Mouse (Mus musculus) midbrain, embryonic 12.5 days (tissue): ENCODE measurements around the gene Tmem164. TPM values are rescaled to one million over a fixed set of nuclear protein-coding genes. Genes with fewer than 3 reads are reported as not detected.
A peak's percentile ranks its signal among the peaks of the same experiment; 100 is the strongest.

Experiments
- ATAC-seq: fragments of 200-750 bp; cut with Nextera tagmentation; 2 replicates; pipeline ENCODE4 v1.8.0; 2017; ENCODE audit warnings: low read depth, moderate TSS enrichment, moderate library complexity; ENCODE audit not compliant: low FRiP score
- H3K27ac ChIP-seq: fragments of 300-500 bp; sonication (generic); replicated peaks from 2 replicates; pipeline ENCODE4 v1.5.1; 2016; ENCODE audit warnings: mild to moderate bottlenecking
- H3K27me3 ChIP-seq: fragments of 300-500 bp; sonication (generic); 2 replicates; pipeline ENCODE4 v1.6.1; 2016; ENCODE audit warnings: mild to moderate bottlenecking
- H3K36me3 ChIP-seq: fragments of 300-500 bp; sonication (generic); 2 replicates; pipeline ENCODE4 v1.6.1; 2016
- H3K4me1 ChIP-seq: fragments of 300-500 bp; sonication (generic); 2 replicates; pipeline ENCODE4 v1.6.1; 2016
- H3K4me2 ChIP-seq: fragments of 300-500 bp; sonication (generic); replicated peaks from 2 replicates; pipeline ENCODE4 v1.6.1; 2016; ENCODE audit warnings: mild to moderate bottlenecking, moderate library complexity
- H3K4me3 ChIP-seq: fragments of 300-500 bp; sonication (generic); 2 replicates; pipeline ENCODE4 v1.5.1; 2016; ENCODE audit warnings: mild to moderate bottlenecking
- H3K9ac ChIP-seq: fragments of 300-500 bp; sonication (generic); replicated peaks from 2 replicates; pipeline ENCODE4 v1.6.1; 2016; ENCODE audit warnings: mild to moderate bottlenecking, moderate library complexity
- H3K9me3 ChIP-seq: fragments of 300-500 bp; sonication (generic); 2 replicates; pipeline ENCODE4 v1.6.1; 2016; ENCODE audit warnings: mild to moderate bottlenecking
- WGBS: fragments of 180-500 bp; shearing (Covaris S2); methylation state at CpG from one replicate; pipeline ENCODE4 v1.1.7; 2016; 5-methylcytosine and 5-hydroxymethylcytosine counted together
- polyA plus RNA-seq: library from polyadenylated mRNA; unstranded; fragments of >200 nt; fragmentation: Nextera tagmentation; extraction: Ambion mirVana; gene quantifications from 2 replicates; pipeline ENCODE4 v1.2.1, GENCODE M21; 2016

Tmem164 gene
- polyA plus RNA-seq, 1 experiment from 2014 or later = 47.3 TPM

GRCm38 (mm10) chrX:142813146-142813545 is 131.9 kb downstream of the Tmem164 start:
- no peaks in the 10 kb centered on the region for H3K4me1 ChIP-seq
- H3K4me2 ChIP-seq = no peak overlapping the region
- H3K9ac ChIP-seq = no peak overlapping the region
- no peak overlapping the region for H3K4me3 ChIP-seq
- WGBS = 21% methylated on average over 6 of the region's 6 CpGs
- H3K27ac ChIP-seq = no peak overlapping the region
- peak; percentile 17; the same call in 1 of the 2 replicates for ATAC-seq
- H3K9me3 ChIP-seq = no peaks in the 10 kb centered on the region
- no peaks in the 10 kb centered on the region for H3K36me3 ChIP-seq
- no peaks in the 10 kb centered on the region; the same call in 1 of the 2 replicates for H3K27me3 ChIP-seq

DNA sequence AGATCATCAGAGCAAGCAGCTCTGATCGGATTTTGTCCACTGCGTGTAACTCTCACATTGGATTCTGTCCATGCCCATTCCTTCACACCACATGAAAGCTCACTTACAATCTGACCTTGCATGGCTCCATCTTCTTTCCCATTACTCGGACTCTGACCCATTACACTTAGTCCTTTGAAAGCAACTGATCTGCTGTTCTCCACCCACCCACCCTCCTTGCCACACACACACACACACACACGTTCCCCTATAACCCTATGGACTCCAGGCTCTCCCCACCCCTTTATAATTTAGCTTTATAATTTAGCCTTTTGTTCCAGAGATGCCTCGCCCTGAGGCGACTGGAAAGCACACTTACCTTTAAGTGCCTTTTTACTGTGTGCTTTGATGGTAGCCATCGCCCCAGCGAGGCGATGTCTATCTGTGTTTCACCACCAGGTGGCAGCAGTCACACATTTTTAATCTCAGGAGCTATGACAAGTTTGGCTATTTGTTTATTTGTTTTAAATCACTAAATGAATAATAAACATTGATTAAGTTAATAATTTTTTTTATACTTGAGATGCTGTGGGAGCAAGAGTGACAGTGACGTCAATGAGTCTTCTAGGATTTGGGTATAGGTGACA is 137.0 kb downstream of the Tmem164 start:
- no peaks in the 10 kb centered on the region for H3K36me3 ChIP-seq
- no peaks in the 10 kb centered on the region for H3K4me1 ChIP-seq
- no peak overlapping the region for H3K4me2 ChIP-seq
- no peak overlapping the region for H3K27ac ChIP-seq
- no peak; the same call in 1 of the 2 replicates for ATAC-seq
- H3K9me3 ChIP-seq = no peaks in the 10 kb centered on the region
- no peaks in the 10 kb centered on the region; the same call in 1 of the 2 replicates for H3K27me3 ChIP-seq
- H3K4me3 ChIP-seq = no peak overlapping the region
- H3K9ac ChIP-seq = no peak overlapping the region
- 40% methylated on average over 10 of the region's 10 CpGs for WGBS

GRCm38 (mm10) chrX:142821239-142821638 is 140.0 kb downstream of the Tmem164 start:
- Histone ChIP-seq H3K9me3 (no peaks in the 10 kb centered on the region), H3K27me3 (no peaks in the 10 kb centered on the region; the same call in 1 of the 2 replicates), H3K36me3 (no peaks in the 10 kb centered on the region), H3K27ac (no peak overlapping the region), H3K4me2 (no peak overlapping the region), H3K9ac (no peak overlapping the region), H3K4me3 (no peak overlapping the region), H3K4me1 (no peaks in the 10 kb centered on the region)
- no peak for ATAC-seq
- 79% methylated on average over 6 of the region's 6 CpGs for WGBS

- Histone ChIP-seq H3K9me3 (no peaks in the 10 kb centered on the region), H3K4me1 (no peaks in the 10 kb centered on the region), H3K36me3 (no peaks in the 10 kb centered on the region), H3K4me2 (no peak overlapping the region), H3K27me3 (peaks cover 3% of the 10 kb centered on the region; the same call in 1 of the 2 replicates), H3K9ac (no peak overlapping the region), H3K4me3 (no peak overlapping the region), H3K27ac (no peak overlapping the region)
- 0 out of 2 replicates have a peak, but pooled peaks have one; percentile 35 for ATAC-seq
- WGBS = 38% methylated on average over 3 of the region's 3 CpGs
Measured at GRCm38 (mm10) chrX:142821846-142822245, 140.6 kb downstream of the Tmem164 start.

GRCm38 (mm10) chrX:142825309-142825708 is 144.1 kb downstream of the Tmem164 start:
- Histone ChIP-seq H3K36me3 (no peaks in the 10 kb centered on the region), H3K9ac (no peak overlapping the region), H3K4me3 (no peak overlapping the region), H3K4me2 (no peak overlapping the region), H3K27ac (no peak overlapping the region), H3K27me3 (peaks cover 3% of the 10 kb centered on the region; the same call in 1 of the 2 replicates), H3K9me3 (no peaks in the 10 kb centered on the region), H3K4me1 (no peaks in the 10 kb centered on the region)
- ATAC-seq = no peak
- 68% methylated on average over 1 of the region's 1 CpGs for WGBS

GRCm38 (mm10) chrX:142827644-142828043 is 146.4 kb downstream of the Tmem164 start:
- 58% methylated on average over 1 of the region's 1 CpGs for WGBS

GRCm38 (mm10) chrX:142828184-142828908 is 147.1 kb downstream of the Tmem164 start:
- Histone ChIP-seq H3K4me2 (no peak overlapping the region), H3K9me3 (no peaks in the 10 kb centered on the region), H3K27me3 (peaks cover 13% of the 10 kb centered on the region), H3K27ac (no peak overlapping the region), H3K4me1 (no peaks in the 10 kb centered on the region), H3K4me3 (no peak overlapping the region), H3K36me3 (no peaks in the 10 kb centered on the region), H3K9ac (no peak overlapping the region)
- no peak for ATAC-seq
- WGBS = 76% methylated on average over 13 of the region's 13 CpGs

More at GRCm38 (mm10) chrX:142827644-142828043, 146.4 kb downstream of the Tmem164 start:
- no peak for ATAC-seq
- no peak overlapping the region for H3K4me2 ChIP-seq
- H3K27me3 ChIP-seq = peaks cover 7% of the 10 kb centered on the region
- no peak overlapping the region for H3K9ac ChIP-seq
- H3K36me3 ChIP-seq = no peaks in the 10 kb centered on the region
- H3K9me3 ChIP-seq = no peaks in the 10 kb centered on the region
- no peaks in the 10 kb centered on the region for H3K4me1 ChIP-seq
- no peak overlapping the region for H3K4me3 ChIP-seq
- H3K27ac ChIP-seq = no peak overlapping the region

GRCm38 (mm10) chrX:142829267-142829666 is 148.1 kb downstream of the Tmem164 start:
- no peak overlapping the region for H3K27ac ChIP-seq
- no peaks in the 10 kb centered on the region for H3K36me3 ChIP-seq
- no peaks in the 10 kb centered on the region for H3K4me1 ChIP-seq
- H3K4me2 ChIP-seq = no peak overlapping the region
- H3K4me3 ChIP-seq = no peak overlapping the region
- H3K27me3 ChIP-seq = peaks cover 16% of the 10 kb centered on the region
- WGBS = 87% methylated on average over 2 of the region's 2 CpGs
- H3K9ac ChIP-seq = no peak overlapping the region
- ATAC-seq = no peak
- no peaks in the 10 kb centered on the region for H3K9me3 ChIP-seq

DNA sequence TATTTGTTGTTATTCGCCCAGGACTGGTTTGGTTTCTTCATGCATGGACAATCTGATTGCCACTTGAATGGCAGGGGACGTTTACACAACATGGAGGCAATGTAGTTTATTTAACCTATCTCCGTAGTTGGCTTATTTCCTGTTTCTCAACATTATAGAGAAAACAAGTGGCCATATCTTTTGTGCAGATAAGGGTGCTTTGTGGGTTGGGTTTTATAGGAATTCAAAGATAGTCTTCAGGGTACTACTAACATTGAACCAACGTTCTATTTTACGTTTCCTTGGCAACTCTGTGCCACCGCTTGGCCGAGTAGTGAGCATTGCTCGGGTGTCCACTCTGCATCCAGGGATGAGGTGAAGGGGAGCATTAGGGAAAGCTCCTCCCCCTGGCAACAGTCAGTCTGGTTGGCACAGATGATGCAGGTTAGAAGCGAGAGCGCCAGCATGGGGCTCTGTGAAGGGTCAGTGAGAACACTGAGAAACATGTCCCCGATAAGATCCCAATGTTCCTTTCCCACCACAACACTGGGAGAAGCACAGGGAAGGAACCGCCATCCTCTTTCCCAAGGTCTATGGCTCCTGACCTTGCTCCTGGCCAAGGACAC is 148.8 kb downstream of the Tmem164 start:
- Histone ChIP-seq H3K4me1 (no peaks in the 10 kb centered on the region), H3K4me2 (no peak overlapping the region), H3K36me3 (no peaks in the 10 kb centered on the region), H3K9ac (no peak overlapping the region), H3K27me3 (peaks cover 16% of the 10 kb centered on the region), H3K27ac (no peak overlapping the region), H3K4me3 (no peak overlapping the region), H3K9me3 (no peaks in the 10 kb centered on the region)
- 84% methylated on average over 12 of the region's 12 CpGs for WGBS
- ATAC-seq = no peak

DNA sequence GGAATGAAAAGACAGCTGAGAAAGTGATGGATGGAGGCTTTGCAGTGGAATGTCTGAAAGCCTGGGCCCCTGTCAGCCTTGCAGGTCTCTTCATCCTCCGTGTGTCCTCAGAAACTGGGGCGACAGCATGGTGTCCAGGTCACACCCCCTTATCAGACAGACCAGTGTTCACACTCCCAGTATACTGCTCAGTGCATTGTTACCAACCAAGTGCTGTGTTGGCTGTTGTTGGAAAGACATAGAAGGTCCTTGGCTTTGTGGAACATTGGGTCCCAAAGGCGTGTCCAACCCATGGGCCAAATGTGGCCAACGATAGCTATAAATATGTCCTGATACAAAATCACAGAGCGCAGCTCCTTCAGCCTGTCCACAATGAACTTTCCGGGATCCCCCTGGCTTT is 149.4 kb downstream of the Tmem164 start:
- Histone ChIP-seq H3K9me3 (no peaks in the 10 kb centered on the region), H3K27me3 (peaks cover 16% of the 10 kb centered on the region), H3K4me1 (no peaks in the 10 kb centered on the region), H3K36me3 (no peaks in the 10 kb centered on the region), H3K27ac (no peak overlapping the region), H3K4me2 (no peak overlapping the region), H3K4me3 (no peak overlapping the region), H3K9ac (no peak overlapping the region)
- ATAC-seq = no peak
- WGBS = 93% methylated on average over 6 of the region's 6 CpGs

DNA sequence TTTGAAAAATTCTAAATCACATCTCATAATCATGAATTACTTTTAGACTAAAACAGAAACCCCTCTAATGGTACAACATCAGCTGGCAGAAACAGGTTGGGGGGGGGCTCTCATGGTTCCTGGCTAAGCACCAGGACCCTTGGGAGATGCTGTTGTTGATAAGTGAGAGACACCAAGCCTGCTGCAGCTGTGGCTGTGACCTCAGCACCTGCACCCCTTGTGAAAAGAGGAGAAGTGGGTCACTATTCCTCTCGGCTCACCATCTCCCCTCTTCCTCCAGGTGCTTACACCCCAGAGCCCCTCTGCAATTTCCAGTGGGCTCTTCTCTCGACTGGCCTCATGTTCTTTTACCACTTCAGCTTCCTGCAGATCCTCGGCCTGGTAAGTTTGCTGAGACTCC is 151.0 kb downstream of the Tmem164 start:
- no peaks in the 10 kb centered on the region for H3K4me1 ChIP-seq
- no peak overlapping the region for H3K9ac ChIP-seq
- H3K27ac ChIP-seq = no peak overlapping the region
- H3K9me3 ChIP-seq = no peaks in the 10 kb centered on the region
- H3K27me3 ChIP-seq = peaks cover 17% of the 10 kb centered on the region
- WGBS = 70% methylated on average over 3 of the region's 3 CpGs
- no peak overlapping the region for H3K4me2 ChIP-seq
- no peaks in the 10 kb centered on the region for H3K36me3 ChIP-seq
- ATAC-seq = no peak
- H3K4me3 ChIP-seq = no peak overlapping the region

GRCm38 (mm10) chrX:142833164-142833796 is 152.1 kb downstream of the Tmem164 start:
- no peaks in the 10 kb centered on the region for H3K36me3 ChIP-seq
- peaks cover 18% of the 10 kb centered on the region for H3K27me3 ChIP-seq
- WGBS = 78% methylated on average over 13 of the region's 13 CpGs

More at GRCm38 (mm10) chrX:142833164-142833796, 152.1 kb downstream of the Tmem164 start:
- H3K4me1 ChIP-seq = no peaks in the 10 kb centered on the region
- H3K9ac ChIP-seq = no peak overlapping the region
- no peak overlapping the region for H3K4me3 ChIP-seq
- no peaks in the 10 kb centered on the region for H3K9me3 ChIP-seq
- no peak overlapping the region for H3K27ac ChIP-seq
- H3K4me2 ChIP-seq = no peak overlapping the region
- no peak for ATAC-seq
